Mouse (Mus musculus): ENCODE data around the gene Olfr676. TPM values are rescaled to one million over a fixed set of nuclear protein-coding genes. Genes with fewer than 3 reads are reported as not detected.
"Not testable (repeated sequence)": the region's sequence is repeated elsewhere in the genome, so short reads cannot be mapped to it uniquely, and the experiment has no call there.

The Olfr676 gene
- total RNA-seq (2021), result not detected
- long read RNA-seq, experiment 1, result 0 reads
- long read RNA-seq, experiment 2, result 0 reads

GRCm38 (mm10) chr7:105032398-105032797 lies at the start of gene Olfr676:
Gene Olfr676 (plus strand): TSS chr7:105032698.
- DNase-seq, result no peak

- DNase-seq, result no peak
Observed at GRCm38 (mm10) chr7:105001929-105002328, 30.6 kb upstream of the Olfr676 start, which contains the start of gene Olfr672. Gene Olfr672 (minus strand): TSS chr7:105002029.

- no peak for DNase-seq
Observed at GRCm38 (mm10) chr7:105022530-105022929, 10.0 kb upstream of the Olfr676 start.

- no peak for DNase-seq
Observed at GRCm38 (mm10) chr7:105028360-105028759, 4.1 kb upstream of the Olfr676 start, which contains the start of gene Olfr675. Gene Olfr675 (minus strand): TSS chr7:105028460.

- not testable (repeated sequence) for DNase-seq
Observed at GRCm38 (mm10) chr7:105033836-105034235, 1.3 kb downstream of the Olfr676 start.

- DNase-seq, result no peak
Observed at GRCm38 (mm10) chr7:105058951-105059350, 26.5 kb downstream of the Olfr676 start.

- DNase-seq, result no peak
Observed at GRCm38 (mm10) chr7:105064175-105064574, 31.7 kb downstream of the Olfr676 start, which contains the start of gene Olfr678. Gene Olfr678 (plus strand): TSS chr7:105064475.

GRCm38 (mm10) chr7:105080905-105081304 lies 48.4 kb downstream of the Olfr676 start, which contains the start of gene Olfr679:
Gene Olfr679 (plus strand): TSS chr7:105081205.
- no peak for DNase-seq

Other genes with a start within 250 kb of the Olfr676 start
- gene Usp17lb, start 190.1 kb upstream of the Olfr676 start, total RNA-seq (2021), result not detected
- not detected for gene Usp17la, start 175.7 kb upstream of the Olfr676 start, total RNA-seq (2021)
- not detected for gene Olfr665, start 154.7 kb upstream of the Olfr676 start, total RNA-seq (2021)
- gene Olfr666, start 136.7 kb upstream of the Olfr676 start, total RNA-seq (2021), result not detected
- not detected for gene Olfr667, start 111.2 kb upstream of the Olfr676 start, total RNA-seq (2021)
- gene Olfr668, start 104.6 kb upstream of the Olfr676 start, total RNA-seq (2021), result not detected
- gene Olfr669, start 98.5 kb upstream of the Olfr676 start, total RNA-seq (2021), result not detected
- gene Olfr670, start 70.1 kb upstream of the Olfr676 start, total RNA-seq (2021), result not detected
- not detected for gene Olfr671, start 53.6 kb upstream of the Olfr676 start, total RNA-seq (2021)
- gene Olfr672, start 30.7 kb upstream of the Olfr676 start, total RNA-seq (2021), result not detected
- gene Olfr675, start 4.2 kb upstream of the Olfr676 start, total RNA-seq (2021), result not detected
- gene Olfr677, start 18.7 kb downstream of the Olfr676 start, total RNA-seq (2021), result not detected
- gene Olfr678, start 31.8 kb downstream of the Olfr676 start, total RNA-seq (2021), result not detected
- not detected for gene Olfr679, start 48.5 kb downstream of the Olfr676 start, total RNA-seq (2021)
- not detected for gene Olfr680-ps1, start 60.1 kb downstream of the Olfr676 start, total RNA-seq (2021)
- not detected for gene Olfr681, start 84.1 kb downstream of the Olfr676 start, total RNA-seq (2021)
- not detected for gene Olfr683, start 114.3 kb downstream of the Olfr676 start, total RNA-seq (2021)
- not detected for gene Olfr684, start 131.0 kb downstream of the Olfr676 start, total RNA-seq (2021)
- gene Olfr685, start 153.3 kb downstream of the Olfr676 start, total RNA-seq (2021), result not detected
- gene Olfr686, start 174.8 kb downstream of the Olfr676 start, total RNA-seq (2021), result not detected

Measured in gastrocnemius, postnatal 10 days (tissue).